Mouse (Mus musculus) lung, adult 2 months (tissue): Measurements from ENCODE around the gene Rragb.

Experiments
- CTCF ChIP-seq: fragments of 200-500 bp; IDR thresholded peaks from 2 replicates; pipeline ENCODE4 v1.5.1; 2011; ENCODE audit warnings: mild to moderate bottlenecking, low read length, control low read depth; ENCODE audit not compliant: insufficient read depth
- POLR2A ChIP-seq: fragments of 200-500 bp; IDR thresholded peaks from 2 replicates; pipeline ENCODE4 v1.6.1; 2011; ENCODE audit warnings: low read depth, mild to moderate bottlenecking, control low read depth, low read length, borderline replicate concordance; ENCODE audit errors: extremely low read depth

GRCm38 (mm10) chrX:153139734-153140515 is at the start of gene Rragb:
- TF ChIP-seq POLR2A (no peak), CTCF (no peak)
